Mouse (Mus musculus) kidney, embryonic 14.5 days (tissue): ENCODE results near the gene B130006D01Rik. TPM values are rescaled to one million over a fixed set of nuclear protein-coding genes. Genes with fewer than 3 reads are reported as not detected.

Experiments
- ATAC-seq: fragments of 200-750 bp; cut with Nextera tagmentation; 2 replicates; pipeline ENCODE4 v1.8.0; 2017; ENCODE audit warnings: moderate number of reproducible peaks, mild to moderate bottlenecking, moderate TSS enrichment, moderate library complexity; ENCODE audit not compliant: low FRiP score, low TSS enrichment
- H3K27ac ChIP-seq: fragments of 300-500 bp; sonication (generic); 2 replicates; pipeline ENCODE4 v1.5.1; 2014; ENCODE audit warnings: low read depth, mild to moderate bottlenecking, low read length, moderate library complexity, mixed read lengths
- H3K27me3 ChIP-seq: fragments of 300-500 bp; sonication (generic); 2 replicates; pipeline ENCODE4 v1.6.1; 2014; ENCODE audit warnings: mild to moderate bottlenecking, low read length; ENCODE audit not compliant: control insufficient read depth, insufficient read depth
- H3K36me3 ChIP-seq: fragments of 300-500 bp; sonication (generic); 2 replicates; pipeline ENCODE4 v1.6.1; 2014; ENCODE audit warnings: low read length, mixed read lengths; ENCODE audit not compliant: control insufficient read depth, insufficient read depth
- H3K4me1 ChIP-seq: fragments of 300-500 bp; sonication (generic); 2 replicates; pipeline ENCODE4 v1.6.1; 2014; ENCODE audit warnings: low read length, mixed read lengths; ENCODE audit not compliant: control insufficient read depth, insufficient read depth
- H3K4me2 ChIP-seq: fragments of 300-500 bp; sonication (generic); replicated peaks from 2 replicates; pipeline ENCODE4 v1.6.1; 2014; ENCODE audit warnings: low read depth, mild to moderate bottlenecking, low read length
- H3K4me3 ChIP-seq: fragments of 300-500 bp; sonication (generic); 2 replicates; pipeline ENCODE4 v1.5.1; 2014; ENCODE audit warnings: mild to moderate bottlenecking, low read length
- H3K9ac ChIP-seq: fragments of 300-500 bp; sonication (generic); 2 replicates; pipeline ENCODE4 v1.6.1; 2014; ENCODE audit warnings: low read depth, mild to moderate bottlenecking, low read length, moderate library complexity
- H3K9me3 ChIP-seq: fragments of 300-500 bp; sonication (generic); 2 replicates; pipeline ENCODE4 v1.6.1; 2016; ENCODE audit warnings: low read length; ENCODE audit not compliant: control insufficient read depth
- WGBS: fragments of 180-500 bp; shearing (Covaris S2); extraction: QIAGEN DNeasy Blood & Tissue Kit; methylation state at CpG from one replicate; pipeline ENCODE4 v1.1.7; 2014; 5-methylcytosine and 5-hydroxymethylcytosine counted together
- polyA plus RNA-seq: library from polyadenylated mRNA; unstranded; fragments of >200 nt; fragmentation: Nextera tagmentation; extraction: Ambion mirVana; gene quantifications from 2 replicates; pipeline ENCODE4 v1.2.1, GENCODE M21; 2014

B130006D01Rik gene
- polyA plus RNA-seq, 1 experiment from 2014 or later: 1.6 TPM

- ATAC-seq: no peak
- Histone ChIP-seq H3K4me2 (no peak overlapping the region), H3K27me3 (no peaks in the 10 kb centered on the region), H3K36me3 (no peaks in the 10 kb centered on the region), H3K27ac (no peak overlapping the region), H3K4me1 (peaks cover 14% of the 10 kb centered on the region), H3K4me3 (no peak overlapping the region), H3K9me3 (no peaks in the 10 kb centered on the region), H3K9ac (no peak overlapping the region)
- WGBS: 86% methylated on average over 7 of the region's 7 CpGs
These were observed 12.9 kb upstream of the B130006D01Rik start for GRCm38 (mm10) chr11:95710478-95710877.

GRCm38 (mm10) chr11:95712085-95712562 lies 11.3 kb upstream of the B130006D01Rik start:
- WGBS: 25% methylated on average over 12 of the region's 12 CpGs
- peak; percentile 21; the same call in 1 of the 2 replicates for ATAC-seq
- Histone ChIP-seq H3K4me3 (peak overlapping the region; percentile 90), H3K27ac (peak overlapping the region; percentile 96; the same call in 1 of the 2 replicates), H3K27me3 (no peaks in the 10 kb centered on the region), H3K9me3 (no peaks in the 10 kb centered on the region), H3K36me3 (no peaks in the 10 kb centered on the region), H3K4me2 (peak overlapping the region; percentile 84), H3K4me1 (peaks cover 18% of the 10 kb centered on the region), H3K9ac (peak overlapping the region; percentile 99; the same call in 1 of the 2 replicates)

- Histone ChIP-seq H3K27me3 (no peaks in the 10 kb centered on the region), H3K36me3 (no peaks in the 10 kb centered on the region), H3K4me2 (peak within 1 kb of the TSS; percentile 84), H3K4me1 (peaks cover 18% of the 10 kb centered on the region), H3K9me3 (no peaks in the 10 kb centered on the region), H3K9ac (peak within 1 kb of the TSS; percentile 99), H3K27ac (peak within 1 kb of the TSS; percentile 96), H3K4me3 (peak within 1 kb of the TSS; percentile 90)
- peak; percentile 94 for ATAC-seq
- 0% methylated on average over 32 of the region's 103 CpGs for WGBS
These were observed 10.7 kb upstream of the B130006D01Rik start, which contains the start of gene Zfp652 for GRCm38 (mm10) chr11:95712563-95713224. Zfp652 (plus strand) TSS chr11:95712673.

GRCm38 (mm10) chr11:95713225-95713810 lies 10.1 kb upstream of the B130006D01Rik start:
- Histone ChIP-seq H3K36me3 (no peaks in the 10 kb centered on the region), H3K9me3 (no peaks in the 10 kb centered on the region), H3K4me1 (peaks cover 18% of the 10 kb centered on the region), H3K4me3 (peak overlapping the region; percentile 90), H3K4me2 (peak overlapping the region; percentile 84), H3K9ac (peak overlapping the region; percentile 99), H3K27ac (peak overlapping the region; percentile 96), H3K27me3 (no peaks in the 10 kb centered on the region)
- WGBS: under 1% methylated on average over 36 of the region's 49 CpGs
- ATAC-seq: peak; percentile 63

- under 1% methylated on average over 13 of the region's 13 CpGs for WGBS
- H3K4me1 ChIP-seq: peaks cover 18% of the 10 kb centered on the region
- H3K4me2 ChIP-seq: peak overlapping the region; percentile 84
- no peaks in the 10 kb centered on the region for H3K9me3 ChIP-seq
- no peaks in the 10 kb centered on the region for H3K27me3 ChIP-seq
- no peaks in the 10 kb centered on the region for H3K36me3 ChIP-seq
- no peak for ATAC-seq
- H3K9ac ChIP-seq: peak overlapping the region; percentile 99
- H3K27ac ChIP-seq: no peak overlapping the region
- peak overlapping the region; percentile 90 for H3K4me3 ChIP-seq
These were observed 9.6 kb upstream of the B130006D01Rik start for GRCm38 (mm10) chr11:95713811-95714241.

GRCm38 (mm10) chr11:95714411-95714810 lies 9.0 kb upstream of the B130006D01Rik start:
- Histone ChIP-seq H3K9me3 (no peaks in the 10 kb centered on the region), H3K4me1 (peaks cover 18% of the 10 kb centered on the region), H3K27me3 (no peaks in the 10 kb centered on the region), H3K27ac (no peak overlapping the region), H3K4me3 (peak overlapping the region; percentile 90), H3K9ac (peak overlapping the region; percentile 99; the same call in 1 of the 2 replicates), H3K36me3 (no peaks in the 10 kb centered on the region), H3K4me2 (peak overlapping the region; percentile 84)
- 35% methylated on average over 7 of the region's 7 CpGs for WGBS
- ATAC-seq: no peak

GRCm38 (mm10) chr11:95716136-95716535 lies 7.3 kb upstream of the B130006D01Rik start:
- no peak overlapping the region for H3K4me2 ChIP-seq
- H3K4me3 ChIP-seq: no peak overlapping the region
- no peak overlapping the region for H3K9ac ChIP-seq
- no peaks in the 10 kb centered on the region for H3K36me3 ChIP-seq
- peaks cover 18% of the 10 kb centered on the region for H3K4me1 ChIP-seq
- WGBS: 76% methylated on average over 8 of the region's 8 CpGs
- H3K27me3 ChIP-seq: no peaks in the 10 kb centered on the region
- no peak overlapping the region for H3K27ac ChIP-seq
- H3K9me3 ChIP-seq: no peaks in the 10 kb centered on the region
- no peak for ATAC-seq

GRCm38 (mm10) chr11:95719356-95719755 lies 4.0 kb upstream of the B130006D01Rik start:
- Histone ChIP-seq H3K36me3 (no peaks in the 10 kb centered on the region), H3K9me3 (no peaks in the 10 kb centered on the region), H3K27me3 (no peaks in the 10 kb centered on the region), H3K9ac (no peak overlapping the region), H3K4me1 (peaks cover 13% of the 10 kb centered on the region), H3K4me2 (no peak overlapping the region), H3K4me3 (no peak overlapping the region), H3K27ac (no peak overlapping the region)
- ATAC-seq: no peak
- WGBS: 95% methylated on average over 3 of the region's 3 CpGs

- H3K4me3 ChIP-seq: no peak overlapping the region
- H3K27ac ChIP-seq: no peak overlapping the region
- H3K4me1 ChIP-seq: no peaks in the 10 kb centered on the region
- no peaks in the 10 kb centered on the region for H3K36me3 ChIP-seq
- no peaks in the 10 kb centered on the region for H3K27me3 ChIP-seq
- H3K9ac ChIP-seq: no peak overlapping the region
- H3K9me3 ChIP-seq: no peaks in the 10 kb centered on the region
- no peak overlapping the region for H3K4me2 ChIP-seq
- WGBS: 93% methylated on average over 4 of the region's 4 CpGs
- no peak for ATAC-seq
These were observed 1.1 kb downstream of the B130006D01Rik start for GRCm38 (mm10) chr11:95724466-95724865.
